ENCODE assay signal across 8 mouse cellular contexts in the genomic region with DNA sequence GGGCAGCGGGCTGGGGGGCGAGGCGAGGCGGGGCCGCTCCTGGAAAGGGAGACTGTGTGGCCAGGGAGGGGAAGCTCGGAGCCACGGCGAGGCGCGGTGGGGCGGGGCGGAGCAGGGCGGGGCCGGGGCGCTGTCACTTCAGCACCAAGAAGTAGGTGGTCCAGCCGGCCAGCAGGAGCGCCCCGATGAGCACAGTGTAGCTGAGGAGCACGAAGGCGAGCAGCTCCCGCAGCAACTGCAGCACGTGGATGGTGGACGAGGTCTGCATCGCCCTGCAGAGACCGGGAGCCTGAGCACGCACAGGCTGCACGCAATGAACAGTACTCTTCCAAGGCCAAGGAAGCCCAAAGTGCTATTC. TPM values are rescaled to one million over a fixed set of nuclear protein-coding genes. Genes with fewer than 3 reads are reported as not detected.
A peak's percentile ranks its signal among the peaks of the same experiment; 100 is the strongest.
DNase-seq lines count a peak whose midpoint lies in the region; ATAC-seq lines count a peak whose summit lies in the region.

No protein-coding gene starts in this region.

- peak overlapping the region; percentile 81 for H3K4me3 ChIP-seq in hindbrain, embryonic 15.5 days
- peak overlapping the region; percentile 88 for H3K4me3 ChIP-seq in midbrain, embryonic 13.5 days (replicated peaks)

- WGBS in hindbrain, embryonic 15.5 days: 0% methylated on average over 25 of the region's 27 CpGs
- under 1% methylated on average over 26 of the region's 27 CpGs for WGBS in midbrain, embryonic 13.5 days

- H3K4me2 ChIP-seq in hindbrain, embryonic 15.5 days: peak overlapping the region; percentile 77
- peak overlapping the region; percentile 92 for H3K4me2 ChIP-seq in midbrain, embryonic 13.5 days (replicated peaks)

- H3K9ac ChIP-seq in hindbrain, embryonic 15.5 days: peak overlapping the region; percentile 50
- H3K9ac ChIP-seq in midbrain, embryonic 13.5 days (replicated peaks): peak overlapping the region; percentile 62

- peak; percentile 93 to 95 for DNase-seq in kidney, postnatal 4 days
- no peak for DNase-seq in kidney, postnatal 25 days
- DNase-seq in adrenal gland, adult (ENCODE audit: inconsistent age in 2 of 2, low spot score in 1 of 2): no peak
- DNase-seq in frontal cortex, postnatal 36 days (ENCODE audit: low spot score in 2 of 2): no peak
- no peak for DNase-seq in spleen, postnatal 10 days (ENCODE audit: low spot score in 2 of 2)

- ATAC-seq in common myeloid progenitor, adult 5-6 weeks (replicated peaks; ENCODE audit: low read depth, poor library complexity, severe bottlenecking): peak; percentile 67
- ATAC-seq in hindbrain, embryonic 15.5 days (ENCODE audit: low FRiP score, low read depth): peak; percentile 93
- peak; percentile 95 for ATAC-seq in midbrain, embryonic 13.5 days

- peak overlapping the region; percentile 79 for H3K27ac ChIP-seq in hindbrain, embryonic 15.5 days (replicated peaks)
- peak overlapping the region; percentile 73 for H3K27ac ChIP-seq in midbrain, embryonic 13.5 days

- no peaks in the 10 kb centered on the region for H3K9me3 ChIP-seq in hindbrain, embryonic 15.5 days
- H3K9me3 ChIP-seq in midbrain, embryonic 13.5 days: no peaks in the 10 kb centered on the region

- H3K36me3 ChIP-seq in hindbrain, embryonic 15.5 days: peaks cover 9% of the 10 kb centered on the region
- H3K36me3 ChIP-seq in midbrain, embryonic 13.5 days: peaks cover 26% of the 10 kb centered on the region

- H3K27me3 ChIP-seq in hindbrain, embryonic 15.5 days: no peaks in the 10 kb centered on the region
- no peaks in the 10 kb centered on the region for H3K27me3 ChIP-seq in midbrain, embryonic 13.5 days

- H3K4me1 ChIP-seq in hindbrain, embryonic 15.5 days (replicated peaks): peaks cover 27% of the 10 kb centered on the region
- peaks cover 29% of the 10 kb centered on the region for H3K4me1 ChIP-seq in midbrain, embryonic 13.5 days (replicated peaks)

RNA-seq across cellular contexts. Expression of gene Diablo, which starts 0.4 kb away (rescaled TPM):
- total RNA-seq in common myeloid progenitor, adult 5-6 weeks (2017): 38.3 and 60.5 TPM in 2 replicates
- 106 TPM in 2 replicates for polyA plus RNA-seq in hindbrain, embryonic 15.5 days (2015; fragmentation: Nextera tagmentation; extraction: Ambion mirVana)
- 131 and 135 TPM in 2 replicates for polyA plus RNA-seq in midbrain, embryonic 13.5 days (2015; fragmentation: Nextera tagmentation; extraction: Ambion mirVana)

RNA-seq across cellular contexts. Expression of gene Gm49027, which starts 0.9 kb away (rescaled TPM):
- not detected in 2 replicates for total RNA-seq in common myeloid progenitor, adult 5-6 weeks (2017)
- polyA plus RNA-seq in hindbrain, embryonic 15.5 days (2015; fragmentation: Nextera tagmentation; extraction: Ambion mirVana): 1.6 and 4.2 TPM in 2 replicates
- polyA plus RNA-seq in midbrain, embryonic 13.5 days (2015; fragmentation: Nextera tagmentation; extraction: Ambion mirVana): 1.1 and 1.5 TPM in 2 replicates

RNA-seq across cellular contexts. Expression of gene B3gnt4, which starts 14.1 kb away (rescaled TPM):
- total RNA-seq in common myeloid progenitor, adult 5-6 weeks (2017): 0.14 TPM in 1 of 2 replicates, not detected in the other
- 0.76 and 1.3 TPM in 2 replicates for polyA plus RNA-seq in hindbrain, embryonic 15.5 days (2015; fragmentation: Nextera tagmentation; extraction: Ambion mirVana)
- polyA plus RNA-seq in midbrain, embryonic 13.5 days (2015; fragmentation: Nextera tagmentation; extraction: Ambion mirVana): 1.5 TPM in 2 replicates

RNA-seq across cellular contexts. Expression of gene Il31, which starts 35.1 kb away (rescaled TPM):
- not detected in 2 replicates for total RNA-seq in common myeloid progenitor, adult 5-6 weeks (2017)
- polyA plus RNA-seq in hindbrain, embryonic 15.5 days (2015; fragmentation: Nextera tagmentation; extraction: Ambion mirVana): not detected in 2 replicates
- not detected in 2 replicates for polyA plus RNA-seq in midbrain, embryonic 13.5 days (2015; fragmentation: Nextera tagmentation; extraction: Ambion mirVana)

RNA-seq across cellular contexts. Expression of gene Lrrc43, which starts 35.3 kb away (rescaled TPM):
- total RNA-seq in common myeloid progenitor, adult 5-6 weeks (2017): not detected in 2 replicates
- polyA plus RNA-seq in hindbrain, embryonic 15.5 days (2015; fragmentation: Nextera tagmentation; extraction: Ambion mirVana): 0.38 and 0.43 TPM in 2 replicates
- 0.15 and 0.28 TPM in 2 replicates for polyA plus RNA-seq in midbrain, embryonic 13.5 days (2015; fragmentation: Nextera tagmentation; extraction: Ambion mirVana)

Comparison
In these comparisons a context has a peak if more than half of its experiments do, and no peak if none do; other contexts are left out.
1. DNase-seq: peak in kidney, postnatal 4 days (2 of 2); none in kidney, postnatal 25 days (0 of 2), adrenal gland, adult (0 of 2), frontal cortex, postnatal 36 days (0 of 2) and spleen, postnatal 10 days (0 of 2).
2. Peak in every context shown above with its lines, with median percentiles within 50 percentile points of each other: ATAC-seq.